Mouse (Mus musculus) E14TG2a.4 (cell line): ENCODE results near the gene Olfr406.

ENCODE experiments used
- CTCF ChIP-seq: conservative IDR thresholded peaks from 2 replicates; pipeline ENCODE4 v1.5.1; 2014; ENCODE audit warnings: low read length
- POU5F1 ChIP-seq: IDR thresholded peaks from 2 replicates; pipeline ENCODE4 v1.6.1; 2014; ENCODE audit warnings: low read length, borderline replicate concordance

GRCm38 (mm10) chr11:74287256-74287655 lies 27.6 kb downstream of the Olfr406 start:
- TF ChIP-seq CTCF: no peak
- no peak for TF ChIP-seq POU5F1
